Mouse (Mus musculus) kidney, adult 2 months (tissue): ENCODE results near the gene Olfr806. TPM values are rescaled to one million over a fixed set of nuclear protein-coding genes. Genes with fewer than 3 reads are reported as not detected.

Source experiments
- DNase-seq: peaks from one replicate; pipeline ENCODE4 v3.0.0; 2021
- H3K27ac ChIP-seq: fragments of 200-500 bp; 2 replicates; pipeline ENCODE4 v1.5.1; 2012; ENCODE audit warnings: low read depth, low read length, control low read depth, inconsistent platforms; ENCODE audit not compliant: insufficient read depth
- H3K27me3 ChIP-seq: fragments of 200-500 bp; replicated peaks from 2 replicates; pipeline ENCODE4 v1.6.1; 2012; ENCODE audit warnings: mild to moderate bottlenecking, moderate library complexity, low read length, inconsistent platforms; ENCODE audit not compliant: control insufficient read depth, insufficient read depth
- H3K36me3 ChIP-seq: fragments of 200-500 bp; 2 replicates; pipeline ENCODE4 v1.6.1; 2012; ENCODE audit warnings: mild to moderate bottlenecking, moderate library complexity, low read length, inconsistent platforms; ENCODE audit not compliant: control insufficient read depth, insufficient read depth
- H3K4me1 ChIP-seq: fragments of 200-500 bp; 2 replicates; pipeline ENCODE4 v1.6.1; 2011; ENCODE audit warnings: low read length; ENCODE audit not compliant: control insufficient read depth, insufficient read depth
- H3K4me3 ChIP-seq: fragments of 200-500 bp; 2 replicates; pipeline ENCODE4 v1.5.1; 2011; ENCODE audit warnings: mild to moderate bottlenecking, low read depth, low read length, control low read depth; ENCODE audit not compliant: insufficient read depth
- CTCF ChIP-seq: fragments of 200-500 bp; conservative IDR thresholded peaks from 2 replicates; pipeline ENCODE4 v1.5.1; 2011; ENCODE audit warnings: low read depth, mild to moderate bottlenecking, control low read depth, low read length, moderate library complexity, mixed read lengths; ENCODE audit not compliant: insufficient read depth, insufficient read length
- POLR2A ChIP-seq: fragments of 200-500 bp; IDR thresholded peaks from one replicate; pipeline ENCODE4 v1.6.1; 2011; ENCODE audit warnings: low read depth, low read length, control low read depth
- WGBS: fragments of 180-500 bp; shearing (Covaris S2); methylation state at CpG from one replicate; pipeline ENCODE4 v1.1.7; 2018; 5-methylcytosine and 5-hydroxymethylcytosine counted together
- polyA plus RNA-seq: library from polyadenylated mRNA; depleted of rRNA; stranded (reverse); fragments of >200 nt; gene quantifications from 2 replicates; pipeline ENCODE4 v1.2.3, GENCODE M21; 2012; rRNA removed

Gene Olfr806
- not detected in 2 replicates for polyA plus RNA-seq

GRCm38 (mm10) chr10:129741821-129742220, at the start of gene Olfr806:
TSS of gene Olfr806 (minus strand) at chr10:129741921.
- no peak for TF ChIP-seq POLR2A
- no peak for TF ChIP-seq CTCF
- Histone ChIP-seq H3K27ac (no peak within 1 kb of the TSS), H3K4me3 (no peak within 1 kb of the TSS), H3K36me3 (no peaks in the 10 kb centered on the region), H3K27me3 (no peaks in the 10 kb centered on the region), H3K4me1 (no peaks in the 10 kb centered on the region)
- DNase-seq, result no peak

GRCm38 (mm10) chr10:129778123-129778522, 36.4 kb upstream of the Olfr806 start:
- H3K4me1 ChIP-seq, result no peaks in the 10 kb centered on the region
- no peaks in the 10 kb centered on the region for H3K27me3 ChIP-seq
- H3K4me3 ChIP-seq, result no peak overlapping the region
- no peak for TF ChIP-seq CTCF
- no peak for TF ChIP-seq POLR2A
- DNase-seq, result no peak
- no peaks in the 10 kb centered on the region for H3K36me3 ChIP-seq
- no peak overlapping the region for H3K27ac ChIP-seq

GRCm38 (mm10) chr10:129774338-129774737, 32.6 kb upstream of the Olfr806 start, which contains the start of gene Olfr809:
TSS of gene Olfr809 (plus strand) at chr10:129774638.
- Histone ChIP-seq H3K4me1 (no peaks in the 10 kb centered on the region), H3K36me3 (no peaks in the 10 kb centered on the region), H3K27ac (no peak within 1 kb of the TSS), H3K4me3 (no peak within 1 kb of the TSS), H3K27me3 (no peaks in the 10 kb centered on the region)
- no peak for DNase-seq
- TF ChIP-seq CTCF (no peak), POLR2A (no peak)

GRCm38 (mm10) chr10:129765182-129765581, 23.5 kb upstream of the Olfr806 start, which contains the start of gene Olfr808:
TSS of gene Olfr808 (plus strand) at chr10:129765482.
- Histone ChIP-seq H3K27me3 (no peaks in the 10 kb centered on the region), H3K4me1 (no peaks in the 10 kb centered on the region), H3K4me3 (no peak within 1 kb of the TSS), H3K27ac (no peak within 1 kb of the TSS), H3K36me3 (no peaks in the 10 kb centered on the region)
- no peak for DNase-seq
- WGBS, result 85% methylated on average over 1 of the region's 1 CpGs
- TF ChIP-seq POLR2A (no peak), CTCF (no peak)

GRCm38 (mm10) chr10:129757693-129758092, 16.0 kb upstream of the Olfr806 start, which contains the start of gene Olfr807:
TSS of gene Olfr807 (minus strand) at chr10:129757793.
- 75% methylated on average over 1 of the region's 1 CpGs for WGBS
- Histone ChIP-seq H3K36me3 (no peaks in the 10 kb centered on the region), H3K4me3 (no peak within 1 kb of the TSS), H3K27ac (no peak within 1 kb of the TSS), H3K4me1 (no peaks in the 10 kb centered on the region), H3K27me3 (no peaks in the 10 kb centered on the region)
- no peak for TF ChIP-seq POLR2A
- DNase-seq, result no peak

- H3K27me3 ChIP-seq, result no peaks in the 10 kb centered on the region
- WGBS, result 96% methylated on average over 2 of the region's 2 CpGs
- no peaks in the 10 kb centered on the region for H3K4me1 ChIP-seq
- no peak for DNase-seq
- no peaks in the 10 kb centered on the region for H3K36me3 ChIP-seq
- H3K27ac ChIP-seq, result no peak within 1 kb of the TSS
- TF ChIP-seq CTCF, result no peak
- TF ChIP-seq POLR2A, result no peak
- H3K4me3 ChIP-seq, result no peak within 1 kb of the TSS
Observed at GRCm38 (mm10) chr10:129729275-129729674, 12.4 kb downstream of the Olfr806 start, which contains the start of gene Olfr805. TSS of gene Olfr805 (minus strand) at chr10:129729375.

GRCm38 (mm10) chr10:129702910-129703309, 38.8 kb downstream of the Olfr806 start, which contains the start of gene Olfr804:
TSS of gene Olfr804 (plus strand) at chr10:129703210.
- no peaks in the 10 kb centered on the region for H3K27me3 ChIP-seq
- H3K27ac ChIP-seq, result no peak within 1 kb of the TSS
- TF ChIP-seq POLR2A, result no peak
- TF ChIP-seq CTCF, result no peak
- H3K36me3 ChIP-seq, result no peaks in the 10 kb centered on the region
- no peak within 1 kb of the TSS for H3K4me3 ChIP-seq
- no peaks in the 10 kb centered on the region for H3K4me1 ChIP-seq
- no peak for DNase-seq

- H3K36me3 ChIP-seq, result no peaks in the 10 kb centered on the region
Observed at GRCm38 (mm10) chr10:129694186-129694585, 47.5 kb downstream of the Olfr806 start, which contains the start of gene Olfr803. TSS of gene Olfr803 (minus strand) at chr10:129694286.

More at GRCm38 (mm10) chr10:129694186-129694585, 47.5 kb downstream of the Olfr806 start, which contains the start of gene Olfr803:
- TF ChIP-seq POLR2A, result no peak
- no peak for TF ChIP-seq CTCF
- no peaks in the 10 kb centered on the region for H3K27me3 ChIP-seq
- H3K4me1 ChIP-seq, result no peaks in the 10 kb centered on the region
- DNase-seq, result no peak
- 70% methylated on average over 2 of the region's 2 CpGs for WGBS
- no peak within 1 kb of the TSS for H3K4me3 ChIP-seq
- H3K27ac ChIP-seq, result no peak within 1 kb of the TSS
